Mouse (Mus musculus) kidney, adult 2 months (tissue): ENCODE data around the gene Rab3c. TPM values are rescaled to one million over a fixed set of nuclear protein-coding genes. Genes with fewer than 3 reads are reported as not detected.

Source experiments
- DNase-seq: peaks from one replicate; pipeline ENCODE4 v3.0.0; 2021
- H3K27ac ChIP-seq: fragments of 200-500 bp; 2 replicates; pipeline ENCODE4 v1.5.1; 2012; ENCODE audit warnings: low read depth, low read length, control low read depth, inconsistent platforms; ENCODE audit not compliant: insufficient read depth
- H3K27me3 ChIP-seq: fragments of 200-500 bp; replicated peaks from 2 replicates; pipeline ENCODE4 v1.6.1; 2012; ENCODE audit warnings: mild to moderate bottlenecking, moderate library complexity, low read length, inconsistent platforms; ENCODE audit not compliant: control insufficient read depth, insufficient read depth
- H3K36me3 ChIP-seq: fragments of 200-500 bp; 2 replicates; pipeline ENCODE4 v1.6.1; 2012; ENCODE audit warnings: mild to moderate bottlenecking, moderate library complexity, low read length, inconsistent platforms; ENCODE audit not compliant: control insufficient read depth, insufficient read depth
- H3K4me1 ChIP-seq: fragments of 200-500 bp; 2 replicates; pipeline ENCODE4 v1.6.1; 2011; ENCODE audit warnings: low read length; ENCODE audit not compliant: control insufficient read depth, insufficient read depth
- H3K4me3 ChIP-seq: fragments of 200-500 bp; 2 replicates; pipeline ENCODE4 v1.5.1; 2011; ENCODE audit warnings: mild to moderate bottlenecking, low read depth, low read length, control low read depth; ENCODE audit not compliant: insufficient read depth
- CTCF ChIP-seq: fragments of 200-500 bp; conservative IDR thresholded peaks from 2 replicates; pipeline ENCODE4 v1.5.1; 2011; ENCODE audit warnings: low read depth, mild to moderate bottlenecking, control low read depth, low read length, moderate library complexity, mixed read lengths; ENCODE audit not compliant: insufficient read depth, insufficient read length
- POLR2A ChIP-seq: fragments of 200-500 bp; IDR thresholded peaks from one replicate; pipeline ENCODE4 v1.6.1; 2011; ENCODE audit warnings: low read depth, low read length, control low read depth
- WGBS: fragments of 180-500 bp; shearing (Covaris S2); methylation state at CpG from one replicate; pipeline ENCODE4 v1.1.7; 2018; 5-methylcytosine and 5-hydroxymethylcytosine counted together
- polyA plus RNA-seq: library from polyadenylated mRNA; depleted of rRNA; stranded (reverse); fragments of >200 nt; gene quantifications from 2 replicates; pipeline ENCODE4 v1.2.3, GENCODE M21; 2012; rRNA removed

Rab3c gene
- polyA plus RNA-seq, 1 experiment = 0.33 TPM

GRCm38 (mm10) chr13:110006106-110006781 lies 274.6 kb downstream of the Rab3c start:
- TF ChIP-seq POLR2A = no peak
- no peak for TF ChIP-seq CTCF
- 30% methylated on average over 21 of the region's 21 CpGs for WGBS
- peak; percentile 45 for DNase-seq
- 0 out of 2 replicates have a peak, but pooled peaks cover 3% of the 10 kb centered on the region for H3K4me1 ChIP-seq
- H3K36me3 ChIP-seq = no peaks in the 10 kb centered on the region
- H3K4me3 ChIP-seq = no peak overlapping the region
- H3K27me3 ChIP-seq = no peaks in the 10 kb centered on the region
- H3K27ac ChIP-seq = no peak overlapping the region

Other genes with a start within 250 kb of the Rab3c start
- 0.05 and 0.30 TPM in 2 replicates for gene Gapt, start 76.2 kb upstream of the Rab3c start, polyA plus RNA-seq
- 4.5 and 5.4 TPM in 2 replicates for gene Plk2, start 114.0 kb upstream of the Rab3c start, polyA plus RNA-seq